ENCODE assay signal across 8 mouse cellular contexts in the genomic region with DNA sequence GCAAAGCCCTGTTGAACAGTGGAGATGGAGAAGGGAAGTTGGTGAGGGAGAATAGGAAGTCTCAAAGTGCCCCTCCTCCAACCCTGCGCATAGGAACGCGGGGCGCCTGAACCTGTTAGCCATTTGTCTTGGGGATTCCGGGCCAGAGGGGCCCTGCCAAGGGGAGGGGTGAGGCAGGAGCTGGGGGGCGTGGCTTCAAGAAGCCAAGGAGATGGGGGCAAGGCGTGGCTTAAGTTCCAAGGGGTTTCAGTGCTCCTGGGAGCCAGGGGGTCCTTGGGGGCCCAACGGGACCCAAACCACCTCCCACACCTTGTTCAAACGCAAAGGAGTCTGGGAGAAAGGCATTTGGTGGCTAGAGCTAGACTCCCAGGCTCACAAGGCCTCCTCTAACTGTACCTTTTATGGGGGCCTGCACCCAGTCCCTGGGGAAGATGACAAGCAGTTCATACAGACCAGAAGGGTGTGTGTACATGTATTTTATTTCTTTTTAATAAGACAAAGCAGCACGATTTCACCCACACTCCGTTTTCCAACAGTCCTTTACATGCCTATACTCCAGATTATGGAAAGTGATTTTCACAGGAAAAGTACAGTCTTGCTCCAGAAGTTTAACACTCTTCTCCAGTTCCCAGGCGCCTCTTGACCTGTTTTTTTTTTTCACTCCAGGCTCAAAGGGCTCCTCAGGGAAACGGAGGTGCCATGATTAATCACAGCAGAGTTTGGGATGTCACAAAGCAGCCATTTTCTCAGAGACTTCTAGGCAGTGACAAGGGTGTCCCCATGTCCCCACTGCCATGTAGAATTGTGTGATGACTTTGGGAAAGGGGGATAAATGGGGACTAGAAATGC.
DNase-seq lines count a peak whose midpoint lies in the region; ATAC-seq and TF ChIP-seq lines count a peak whose summit lies in the region.

No protein-coding gene starts in this region.

- TF ChIP-seq CTCF in thymus, adult 2 months (IDR thresholded peaks at IDR 0.05; ENCODE audit: borderline replicate concordance, control insufficient read depth, extremely low read depth, insufficient read depth, low read length, poor library complexity), result no peak
- TF ChIP-seq CTCF in intestine, postnatal 0 days (IDR thresholded peaks at IDR 0.05; ENCODE audit: low read depth), result no peak

- H3K27ac ChIP-seq in thymus, adult 2 months (ENCODE audit: control insufficient read depth, insufficient read depth, low read length), result no peak overlapping the region
- H3K27ac ChIP-seq in intestine, postnatal 0 days (ENCODE audit: low read depth, low read length), result no peak overlapping the region

- no peak for TF ChIP-seq POLR2A in thymus, adult 2 months (IDR thresholded peaks at IDR 0.05; ENCODE audit: control insufficient read depth, extremely low read depth, insufficient read depth, low read length, poor library complexity)

- no peaks in the 10 kb centered on the region for H3K9me3 ChIP-seq in intestine, postnatal 0 days (ENCODE audit: control insufficient read depth)

- no peaks in the 10 kb centered on the region for H3K36me3 ChIP-seq in thymus, adult 2 months (ENCODE audit: control insufficient read depth, insufficient read depth, low read length)
- H3K36me3 ChIP-seq in intestine, postnatal 0 days (ENCODE audit: control insufficient read depth, insufficient read depth), result no peaks in the 10 kb centered on the region

- no peaks in the 10 kb centered on the region; the same call in 1 of the 2 replicates for H3K27me3 ChIP-seq in thymus, adult 2 months (ENCODE audit: control insufficient read depth, insufficient read depth, low read length)
- no peaks in the 10 kb centered on the region for H3K27me3 ChIP-seq in intestine, postnatal 0 days (replicated peaks; ENCODE audit: control insufficient read depth, insufficient read depth, low read length)

- WGBS in thymus, adult 2 months, result 39% methylated on average over 13 of the region's 13 CpGs
- 17% methylated on average over 13 of the region's 13 CpGs for WGBS in intestine, postnatal 0 days

- no peak overlapping the region for H3K4me2 ChIP-seq in intestine, postnatal 0 days (replicated peaks; ENCODE audit: low read depth)

- no peak overlapping the region for H3K4me3 ChIP-seq in thymus, adult 2 months (ENCODE audit: control insufficient read depth, insufficient read depth, low read length)
- H3K4me3 ChIP-seq in intestine, postnatal 0 days (ENCODE audit: low read depth, low read length), result no peak overlapping the region

- H3K9ac ChIP-seq in intestine, postnatal 0 days (ENCODE audit: low read depth, low read length), result no peak overlapping the region

- peaks cover 12% of the 10 kb centered on the region for H3K4me1 ChIP-seq in thymus, adult 2 months (replicated peaks; ENCODE audit: control insufficient read depth, insufficient read depth, low read length)
- no peaks in the 10 kb centered on the region for H3K4me1 ChIP-seq in intestine, postnatal 0 days (replicated peaks; ENCODE audit: control insufficient read depth, insufficient read depth, low read length)

- peak; percentile 12; the same call in 1 of the 2 replicates for ATAC-seq in intestine, postnatal 0 days
- ATAC-seq in megakaryocyte-erythroid progenitor cell, adult 5-6 weeks (replicated peaks; ENCODE audit: low FRiP score, low TSS enrichment, poor library complexity, severe bottlenecking), result 0 out of 2 replicates have a peak, but pooled peaks have one; percentile 42

- DNase-seq in adrenal gland, adult (ENCODE audit: inconsistent age in 2 of 2, low spot score in 1 of 2), result peak; percentile 57 to 75
- DNase-seq in adrenal gland, adult 18-20 months (ENCODE audit: low spot score in 2 of 2), result no peak
- DNase-seq in thymus, postnatal 4 days, result peak; percentile 67
- no peak for DNase-seq in thymus, adult 2 months
- DNase-seq in right cerebral cortex, adult 18-20 months, result no peak
- DNase-seq in cerebellum, postnatal 25 days, result no peak

Comparison
In these comparisons a context has a peak if more than half of its experiments do, and no peak if none do; other contexts are left out.
1. DNase-seq: peak in adrenal gland, adult (2 of 2) and thymus, postnatal 4 days (single experiment); none in adrenal gland, adult 18-20 months (0 of 2), thymus, adult 2 months (single experiment), right cerebral cortex, adult 18-20 months (single experiment) and cerebellum, postnatal 25 days (0 of 2).